Mouse (Mus musculus): ENCODE measurements around the gene Tmem176a.

Gene Tmem176a

GRCm38 (mm10) chr6:48894938-48895818 is 54.5 kb downstream of the Tmem176a start:
- no peak for DNase-seq (ENCODE audit: low read depth)

GRCm38 (mm10) chr6:48895941-48896340 is 55.2 kb downstream of the Tmem176a start:
- DNase-seq (ENCODE audit: low read depth), result no peak

All from 416B (cell line).